Mouse (Mus musculus) urinary bladder, postnatal 4 days (tissue): ENCODE results near the gene Efcab8.
"Not testable (repeated sequence)": the region's sequence is repeated elsewhere in the genome, so short reads cannot be mapped to it uniquely, and the experiment has no call there.

ENCODE experiments used
- DNase-seq, 2 experiments: peaks; one replicate each; pipeline ENCODE4 v3.0.0; 2021 to 2022; ENCODE audit warnings: low spot score in 2 of 2

Efcab8 gene

DNA sequence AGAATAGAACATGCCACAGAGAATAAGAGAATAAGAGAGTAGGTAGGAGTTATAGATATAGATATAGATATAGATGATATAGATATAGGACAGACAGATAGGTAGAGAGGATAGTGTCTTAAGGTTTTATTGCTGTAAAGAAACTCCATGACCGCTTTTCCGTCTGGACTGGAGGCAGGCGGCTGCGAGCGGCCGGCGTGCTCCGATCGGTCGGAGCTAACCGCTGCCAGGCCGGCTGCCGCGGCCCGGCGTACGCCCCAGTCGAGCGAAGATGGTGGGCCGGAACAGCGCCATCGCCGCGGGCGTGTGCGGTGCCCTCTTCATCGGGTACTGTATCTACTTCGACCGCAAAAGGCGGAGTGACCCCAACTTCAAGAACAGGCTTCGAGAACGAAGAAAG is 46.2 kb downstream of the Efcab8 start:
- DNase-seq, result not testable (repeated sequence)

DNA sequence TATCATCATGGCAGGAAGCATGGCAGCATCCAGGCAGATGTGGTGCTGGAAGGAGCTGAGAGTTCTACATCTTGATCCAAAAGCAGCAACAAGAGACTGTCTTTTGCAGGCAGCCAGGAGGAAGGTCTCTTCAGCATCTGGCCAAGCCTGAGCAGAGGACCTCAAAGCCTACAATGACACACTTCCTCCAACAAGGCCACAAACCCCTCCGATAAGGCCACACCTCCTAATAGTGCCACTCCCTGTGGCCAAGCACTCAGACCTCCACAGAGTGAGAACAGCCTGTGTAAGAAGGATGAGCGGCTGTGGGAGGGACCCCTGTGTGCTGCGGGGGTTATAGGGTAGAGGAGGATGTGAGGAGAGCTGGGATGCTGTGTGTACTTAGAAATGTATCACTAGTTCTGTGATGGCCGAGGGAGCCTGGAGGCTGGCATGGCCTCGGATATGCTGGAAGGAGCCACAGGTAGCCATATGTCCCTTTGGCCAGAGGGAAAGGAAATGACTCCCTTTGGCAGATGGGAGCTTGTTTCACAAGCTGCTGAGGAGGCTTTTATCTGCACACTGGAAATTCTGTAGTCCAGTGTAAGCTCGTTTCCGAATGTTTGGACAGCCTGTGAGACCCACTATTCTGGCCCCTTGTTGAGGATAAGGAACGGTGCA is 47.6 kb downstream of the Efcab8 start:
- no peak for DNase-seq

DNA sequence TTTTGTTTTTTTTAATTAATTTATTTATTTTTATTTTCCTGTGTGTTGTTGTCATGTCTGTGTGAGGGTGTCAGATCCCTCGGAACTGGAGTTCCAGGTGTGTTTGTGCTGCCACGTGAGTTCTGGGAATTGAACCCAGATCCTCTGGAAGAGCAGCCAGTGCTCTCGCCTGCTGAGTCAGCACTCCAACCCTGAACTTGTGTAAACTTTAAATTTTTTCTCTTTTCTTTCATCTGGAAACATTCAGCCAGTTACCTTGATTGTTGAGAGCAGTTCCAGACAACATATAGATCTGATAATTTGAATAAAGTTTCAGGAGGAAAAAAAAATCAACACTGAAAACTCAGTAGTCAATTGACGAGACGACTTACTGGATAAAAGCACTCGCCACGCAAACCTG is 49.0 kb downstream of the Efcab8 start:
- DNase-seq, result no peak

DNA sequence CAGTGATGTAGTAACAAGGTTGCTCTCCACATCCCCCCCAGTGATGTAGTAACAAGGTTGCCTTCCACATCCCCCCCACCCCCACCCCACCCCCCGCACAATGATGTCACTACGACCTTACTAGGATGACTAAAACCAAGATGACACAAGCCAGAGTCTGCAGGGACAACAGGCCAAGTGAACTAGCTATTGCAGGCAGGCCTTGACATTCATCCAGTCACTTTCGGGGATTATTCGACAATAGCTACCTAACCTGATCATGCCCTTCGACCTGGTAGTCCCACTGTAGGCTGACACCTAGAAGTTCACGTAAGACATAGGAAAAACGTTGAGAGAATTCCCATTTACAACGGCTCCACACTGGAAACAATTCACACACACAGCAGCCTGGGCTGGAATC is 53.6 kb downstream of the Efcab8 start:
- no peak for DNase-seq

DNA sequence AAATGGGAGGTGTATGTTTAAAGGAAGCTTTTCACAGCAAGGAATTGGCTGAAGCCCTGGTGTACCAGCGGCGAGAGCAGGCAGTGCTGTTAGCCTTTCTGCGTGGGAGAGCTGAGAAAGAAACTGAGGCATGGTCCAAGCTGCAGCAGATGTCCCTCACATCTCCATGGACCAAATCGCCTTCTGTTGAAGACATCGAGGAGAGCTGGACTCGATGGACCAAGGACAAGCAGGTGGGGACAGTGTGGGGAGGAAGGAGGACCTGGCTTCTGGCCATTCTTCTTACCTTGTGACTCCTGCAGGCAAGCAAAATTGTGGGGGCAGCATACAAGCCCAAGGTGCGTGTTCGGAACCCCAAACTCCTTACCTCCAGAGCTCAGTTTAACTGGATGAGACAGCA is 63.1 kb downstream of the Efcab8 start:
- DNase-seq, result no peak

DNA sequence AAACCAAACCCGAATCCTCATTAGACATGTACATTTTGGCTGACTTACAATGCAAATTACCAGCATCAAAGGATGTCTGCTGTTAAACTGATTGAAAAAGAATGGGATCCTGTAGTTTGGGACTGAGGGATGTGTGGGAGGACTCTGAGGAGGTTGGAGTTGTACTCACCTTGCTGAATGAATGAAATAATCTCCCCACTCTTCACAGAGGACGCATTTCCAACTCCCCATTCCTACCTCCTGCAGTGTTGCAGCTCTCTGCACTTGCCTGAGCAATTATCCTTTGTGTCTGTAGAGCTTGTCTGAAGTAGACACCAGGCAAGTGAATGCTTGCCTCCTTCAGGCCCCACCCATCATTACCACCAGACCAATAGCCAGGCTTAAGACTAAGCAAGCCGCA is 68.7 kb downstream of the Efcab8 start:
- no peak for DNase-seq

DNA sequence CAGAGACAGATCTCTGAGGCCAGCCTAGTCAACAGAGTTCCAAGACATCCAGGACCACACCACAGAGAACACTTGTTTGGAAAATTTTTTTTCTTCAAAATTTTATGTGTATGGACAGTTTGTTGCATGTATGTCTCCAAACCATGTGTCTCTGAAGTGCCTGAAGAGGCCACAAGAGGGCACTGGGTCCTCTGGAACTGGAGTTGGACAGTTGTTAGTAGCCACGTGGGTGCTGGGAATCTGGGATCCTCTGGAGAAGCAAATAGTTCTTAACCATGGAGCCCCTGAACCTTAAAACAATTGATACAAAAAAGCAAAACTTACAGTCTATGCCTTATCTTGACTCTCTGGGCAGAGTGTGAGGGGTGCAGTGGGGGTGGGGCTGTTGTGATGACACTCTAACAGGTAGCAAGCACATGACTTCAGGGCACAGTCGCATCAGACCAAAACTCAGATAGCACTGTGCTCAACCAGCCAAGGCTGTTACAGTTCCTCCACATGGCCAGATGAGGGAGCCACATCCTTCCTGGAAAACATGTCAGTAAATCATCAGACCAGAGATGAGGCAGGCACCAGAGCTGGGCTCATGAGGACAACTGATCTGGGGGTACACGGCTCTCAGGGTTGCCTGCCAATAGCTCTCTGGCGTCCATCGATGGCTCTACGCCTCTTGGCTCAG is 70.8 kb downstream of the Efcab8 start:
- no peak for DNase-seq

DNA sequence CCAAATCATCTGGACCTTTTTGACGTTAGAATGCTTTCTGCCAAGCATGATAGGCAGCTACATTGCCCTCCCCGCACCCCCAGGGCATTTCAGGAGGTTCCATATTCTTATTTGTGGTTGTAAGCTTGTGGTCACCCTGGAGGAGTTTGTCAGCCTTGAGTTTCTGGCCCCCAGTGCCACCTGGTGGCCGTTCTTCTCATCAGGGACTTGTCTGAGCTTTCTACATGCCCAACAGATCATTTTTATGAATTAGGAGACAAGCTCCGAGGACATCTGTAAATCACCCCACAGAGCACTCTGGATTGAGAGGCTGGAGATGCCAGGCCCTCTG is 71.3 kb downstream of the Efcab8 start:
- no peak for DNase-seq

DNA sequence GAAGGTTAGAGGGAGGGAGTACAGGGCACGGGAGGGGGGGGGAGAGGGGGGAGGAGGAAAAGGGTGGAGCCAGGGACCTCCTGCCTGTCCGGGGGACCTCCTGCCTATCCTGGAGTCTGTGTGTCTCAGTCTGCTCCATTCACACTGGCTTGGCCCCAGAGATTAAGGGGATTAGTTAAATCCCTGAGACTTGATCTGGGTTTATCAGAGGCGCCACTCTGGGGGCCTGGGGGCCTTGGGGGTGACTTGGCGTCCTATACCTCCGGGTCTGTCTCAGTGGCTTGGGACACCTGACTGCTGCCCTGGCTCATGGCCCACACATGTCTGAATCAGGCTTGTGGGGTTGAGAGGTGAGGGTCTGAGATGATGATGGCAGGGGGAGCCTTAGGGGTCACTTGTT is 73.8 kb downstream of the Efcab8 start:
- no peak for DNase-seq

DNA sequence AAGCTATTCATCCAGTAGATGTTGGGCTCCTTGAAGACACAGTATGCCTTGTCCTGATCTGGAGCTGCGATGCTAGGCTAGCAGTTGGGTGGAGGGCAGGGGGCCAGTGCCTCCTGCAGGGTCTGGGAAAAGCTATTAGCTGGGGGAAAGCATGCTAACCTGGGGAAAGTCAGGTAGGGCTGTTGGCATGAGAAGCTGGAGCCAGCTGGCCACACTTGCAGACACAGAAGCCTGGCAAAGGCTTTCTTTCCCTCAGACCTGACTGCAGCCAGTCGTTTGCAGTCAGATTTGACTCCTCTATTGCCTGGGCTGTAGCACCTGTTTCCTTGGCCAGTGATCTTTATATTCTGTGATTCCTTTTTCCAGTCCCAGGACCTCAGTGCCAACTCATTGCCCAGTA is 79.8 kb downstream of the Efcab8 start:
- no peak for DNase-seq

DNA sequence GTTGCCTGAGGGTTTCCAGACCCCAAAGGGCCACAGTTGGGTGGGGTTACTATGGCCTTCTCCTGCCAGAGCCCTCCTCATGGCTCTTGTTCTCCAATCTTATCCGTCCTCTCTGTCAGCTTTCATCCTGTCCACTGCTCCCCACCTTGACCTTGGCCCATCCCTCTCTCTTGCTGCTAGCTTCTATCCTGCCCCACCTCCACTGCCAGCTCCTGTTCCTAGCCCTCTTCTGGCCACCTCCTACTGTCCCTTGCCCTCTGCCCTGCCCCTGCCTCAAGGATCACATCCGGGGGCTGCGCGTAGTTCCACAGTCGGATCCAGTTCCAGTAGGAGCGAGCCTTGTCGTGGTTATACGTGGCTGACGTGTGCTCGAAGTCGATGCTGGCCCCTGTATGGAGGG is 80.6 kb downstream of the Efcab8 start:
- DNase-seq, result no peak

DNA sequence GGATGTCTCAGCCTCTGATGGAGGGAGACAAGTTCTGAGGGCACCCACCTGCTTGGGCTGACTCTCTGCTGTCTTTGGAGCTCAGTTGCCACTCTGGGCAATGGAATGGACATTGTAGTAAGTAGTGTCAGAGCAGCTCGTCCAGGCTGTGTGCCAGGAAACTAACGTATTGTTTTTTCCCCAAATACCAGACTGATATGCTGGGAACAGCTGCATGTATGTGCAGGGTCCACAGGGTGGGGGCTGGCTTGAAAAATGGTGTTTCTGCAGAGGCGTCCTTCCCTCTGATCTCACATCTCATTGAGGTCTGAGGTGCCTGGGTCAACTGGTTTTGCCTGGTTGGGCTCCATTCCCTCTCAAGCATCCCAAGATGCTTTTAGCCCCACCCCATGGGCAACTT is 81.0 kb downstream of the Efcab8 start:
- no peak for DNase-seq

DNA sequence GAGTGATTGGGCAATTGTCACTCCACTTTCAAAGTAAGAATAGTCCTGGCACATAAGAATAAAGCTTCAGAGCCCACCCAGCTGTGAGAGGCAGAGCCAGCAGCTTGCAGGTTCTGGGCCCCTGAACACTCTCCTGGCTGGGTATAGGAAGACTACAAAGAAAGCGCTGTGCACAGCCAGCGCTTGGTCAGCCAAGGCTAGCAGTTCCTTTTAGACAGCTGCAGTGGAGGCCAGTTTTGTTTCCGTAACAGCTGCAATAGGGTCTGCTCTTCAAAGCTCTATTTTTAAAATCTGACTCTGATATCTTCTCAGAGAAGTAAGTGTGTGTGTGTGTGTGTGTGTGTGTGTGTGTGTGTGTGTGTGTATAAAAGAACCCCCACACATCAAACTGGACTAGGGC is 82.2 kb downstream of the Efcab8 start:
- no peak for DNase-seq

DNA sequence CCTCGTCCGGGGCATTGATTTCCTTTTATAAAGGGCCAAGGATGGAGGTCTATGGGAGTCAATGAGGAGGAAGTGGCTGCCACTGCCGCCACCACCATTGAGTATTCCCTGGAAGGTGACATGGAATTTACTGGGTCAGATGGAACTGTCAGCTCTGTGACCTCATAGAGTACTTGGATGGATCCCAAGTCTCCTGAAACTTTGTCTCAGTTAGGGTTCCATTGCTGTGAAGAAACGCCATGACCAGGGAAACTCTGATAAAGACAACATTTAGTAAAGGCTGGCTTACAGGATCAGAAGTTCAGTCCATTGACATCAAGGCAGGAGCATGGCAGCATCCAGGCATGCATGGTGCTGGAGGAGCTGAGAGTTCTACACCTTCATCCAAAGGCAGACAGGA is 91.3 kb downstream of the Efcab8 start, which contains the start of gene Sun5:
Gene Sun5 (minus strand): TSS at position 101 of the 400 bp plus-strand sequence.
- DNase-seq, result no peak

DNA sequence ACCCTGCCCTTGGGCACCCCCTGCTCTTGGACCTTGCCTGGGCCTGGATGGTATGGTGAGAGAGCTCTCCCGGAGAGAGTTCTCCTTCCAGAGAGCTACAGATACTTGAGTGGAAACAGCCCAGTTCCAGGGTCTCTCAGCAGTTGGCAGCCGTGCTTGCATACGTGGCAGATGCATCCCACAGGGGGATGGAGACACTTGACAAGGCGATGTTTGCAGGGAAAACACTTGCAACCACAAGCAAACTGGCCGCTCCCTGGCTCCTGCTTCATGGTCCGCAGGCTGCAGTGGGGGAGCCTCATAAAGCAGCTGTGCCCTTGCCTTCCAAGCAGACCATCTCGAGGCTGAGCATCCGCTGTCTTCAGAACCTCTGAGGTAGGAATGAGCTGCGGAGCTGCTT is 95.0 kb downstream of the Efcab8 start, which contains the start of gene Bpifb2:
Gene Bpifb2 (plus strand): TSS at position 301 of the 400 bp plus-strand sequence.
- no peak for DNase-seq
